14 mouse cellular contexts compared by ENCODE assay signal in the genomic region with DNA sequence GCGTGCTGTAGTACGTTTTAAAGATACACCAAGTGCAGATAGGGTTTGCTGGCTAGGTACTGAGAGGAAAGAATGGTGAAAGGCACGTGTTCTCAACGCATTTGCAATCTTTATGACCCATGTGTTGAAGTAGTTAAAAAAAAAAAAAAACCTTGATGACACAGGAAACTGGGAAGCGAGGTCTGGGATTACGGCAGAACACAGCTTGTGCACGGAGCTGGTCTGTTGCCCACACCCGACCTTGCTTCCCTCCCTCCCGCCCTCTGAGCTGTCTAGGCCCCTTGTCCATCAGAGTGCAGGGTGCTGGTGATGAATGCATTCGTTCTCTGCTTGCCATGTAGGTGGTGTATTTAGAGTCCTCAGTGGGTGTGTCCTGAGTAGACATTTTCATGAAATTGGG. TPM values are rescaled to one million over a fixed set of nuclear protein-coding genes. Genes with fewer than 3 reads are reported as not detected.
DNase-seq lines count a peak whose midpoint lies in the region; ATAC-seq and TF ChIP-seq lines count a peak whose summit lies in the region.
"Had no signal": no experiment of that assay in that cellular context is flagged by ENCODE, and none has a peak within 500 bp of the region (broad histone marks: within the 10 kb centered on the region; RNA-seq: fewer than 3 reads in every experiment).

No protein-coding gene starts in this region.

- no peak overlapping the region for H3K4me3 ChIP-seq in heart, embryonic 16.5 days (ENCODE audit: low read length)
- H3K4me3 ChIP-seq in lung, postnatal 0 days (ENCODE audit: low read depth, low read length): no peak overlapping the region
- H3K4me3 ChIP-seq: forebrain, embryonic 15.5 days; hindbrain, embryonic 10.5 days; midbrain, embryonic 13.5 days had no signal

- peaks cover 24% of the 10 kb centered on the region for H3K4me1 ChIP-seq in heart, embryonic 16.5 days (ENCODE audit: control insufficient read depth, insufficient read depth, low read length)
- peaks cover 3% of the 10 kb centered on the region; the same call in 1 of the 2 replicates for H3K4me1 ChIP-seq in lung, postnatal 0 days (ENCODE audit: insufficient read depth, low read depth, low read length)

- WGBS in heart, embryonic 16.5 days: 15% methylated on average over 10 of the region's 10 CpGs
- WGBS in lung, postnatal 0 days: 13% methylated on average over 10 of the region's 10 CpGs

- H3K9me3 ChIP-seq in heart, embryonic 16.5 days (replicated peaks; ENCODE audit: control insufficient read depth, low read length): no peaks in the 10 kb centered on the region
- H3K9me3 ChIP-seq in lung, postnatal 0 days (ENCODE audit: low read length): no peaks in the 10 kb centered on the region
- H3K9me3 ChIP-seq: forebrain, embryonic 15.5 days; hindbrain, embryonic 10.5 days; midbrain, embryonic 13.5 days had no signal

- DNase-seq in adrenal gland, postnatal 14 days: peak; percentile 64
- DNase-seq in adrenal gland, adult 18-20 months (ENCODE audit: low spot score in 2 of 2): no peak
- DNase-seq in heart, postnatal 14 days: no peak
- DNase-seq in lung, postnatal 0 days (ENCODE audit: low spot score): peak; percentile 30
- DNase-seq in lung, postnatal 10 days: no peak
- DNase-seq in embryo, embryonic 9.5 days (ENCODE audit: extremely low spot score): no peak
- no peak for DNase-seq in gastrocnemius, postnatal 36 days

- no peak for TF ChIP-seq EP300 in lung, postnatal 0 days (IDR thresholded peaks at IDR 0.05)

- H3K9ac ChIP-seq in heart, embryonic 16.5 days (ENCODE audit: low read length): no peak overlapping the region
- H3K9ac ChIP-seq in lung, postnatal 0 days (replicated peaks; ENCODE audit: low read depth): no peak overlapping the region
- H3K9ac ChIP-seq: forebrain, embryonic 15.5 days; liver, embryonic 14.5 days; midbrain, embryonic 13.5 days had no signal

- no peak for ATAC-seq in heart, embryonic 16.5 days (replicated peaks; ENCODE audit: extremely low read depth, insufficient read depth, low FRiP score)
- no peak for ATAC-seq in lung, postnatal 0 days
- ATAC-seq: forebrain, embryonic 15.5 days; inflammation-experienced regulatory T-cells, adult 6 months; midbrain, embryonic 13.5 days had no signal

- no peaks in the 10 kb centered on the region for H3K27me3 ChIP-seq in heart, embryonic 16.5 days (ENCODE audit: control insufficient read depth, insufficient read depth, low read length)
- H3K27me3 ChIP-seq in lung, postnatal 0 days (replicated peaks; ENCODE audit: insufficient read depth, low read length): no peaks in the 10 kb centered on the region
- H3K27me3 ChIP-seq: forebrain, embryonic 15.5 days had no signal

- TF ChIP-seq CTCF in lung, postnatal 0 days (IDR thresholded peaks at IDR 0.05): no peak

- intact Hi-C loops in heart, postnatal 14 days (cut with DNase I): loop anchor here (1.0 kb wide), 1 partner anchor 422 kb away; no protein-coding TSS in a partner anchor
- intact Hi-C loops in gastrocnemius, postnatal 36 days (cut with DNase I): loop anchor here (1.0 to 2.0 kb wide), 2 partner anchors 423 to 455 kb away; no protein-coding TSS in a partner anchor

- 0 out of 2 replicates have a peak overlapping the region, but pooled peaks have one; percentile 1 for H3K4me2 ChIP-seq in heart, embryonic 16.5 days (ENCODE audit: low read depth, low read length)
- no peak overlapping the region for H3K4me2 ChIP-seq in lung, postnatal 0 days (replicated peaks; ENCODE audit: low read depth, low read length)
- H3K4me2 ChIP-seq: forebrain, embryonic 15.5 days; midbrain, embryonic 13.5 days had no signal

- H3K27ac ChIP-seq in heart, embryonic 16.5 days (ENCODE audit: low read length): no peak overlapping the region; the same call in 1 of the 2 replicates
- no peak overlapping the region for H3K27ac ChIP-seq in lung, postnatal 0 days (ENCODE audit: low read length)
- H3K27ac ChIP-seq: forebrain, embryonic 15.5 days; hindbrain, embryonic 10.5 days; liver, embryonic 14.5 days; macrophage; midbrain, embryonic 13.5 days had no signal

- H3K36me3 ChIP-seq in heart, embryonic 16.5 days (ENCODE audit: control insufficient read depth, insufficient read depth): no peaks in the 10 kb centered on the region
- H3K36me3 ChIP-seq in lung, postnatal 0 days (ENCODE audit: insufficient read depth, low read length): no peaks in the 10 kb centered on the region
- H3K36me3 ChIP-seq: midbrain, embryonic 13.5 days had no signal

RNA-seq across cellular contexts. Expression of a gene that starts 2.4 kb away (rescaled TPM):
- 50.8 and 76.7 TPM in 2 replicates for total RNA-seq in adrenal gland, postnatal 14 days (2021)
- total RNA-seq in adrenal gland, adult 18-20 months (2021): 10 to 100 TPM; 47.8 to 82.2 TPM
- 27.4 and 27.6 TPM in 2 replicates for polyA plus RNA-seq in heart, embryonic 16.5 days (2015; fragmentation: Nextera tagmentation; extraction: Ambion mirVana)
- 10 to 100 TPM; 20.3 to 22.3 TPM for total RNA-seq in heart, postnatal 14 days (2021)
- polyA plus RNA-seq in lung, postnatal 0 days (2015; fragmentation: Nextera tagmentation; extraction: Ambion mirVana): 97.0 and 100.0 TPM in 2 replicates
- 1 to 10 TPM; 3.3 to 3.4 TPM for total RNA-seq in gastrocnemius, postnatal 36 days (2021)

RNA-seq across cellular contexts. Expression of a gene that starts 30.7 kb away (rescaled TPM):
- 153 and 160 TPM in 2 replicates for total RNA-seq in adrenal gland, postnatal 14 days (2021)
- total RNA-seq in adrenal gland, adult 18-20 months (2021): 100 to 1,000 TPM; 124 to 136 TPM
- 104 and 115 TPM in 2 replicates for polyA plus RNA-seq in heart, embryonic 16.5 days (2015; fragmentation: Nextera tagmentation; extraction: Ambion mirVana)
- 10 to 100 TPM; 59.7 to 65.9 TPM for total RNA-seq in heart, postnatal 14 days (2021)
- polyA plus RNA-seq in lung, postnatal 0 days (2015; fragmentation: Nextera tagmentation; extraction: Ambion mirVana): 127 and 133 TPM in 2 replicates
- total RNA-seq in gastrocnemius, postnatal 36 days (2021): 10 to 100 TPM; 47.7 to 54.7 TPM

Comparison
In these comparisons a context has a peak if more than half of its experiments do, and no peak if none do; other contexts are left out.
1. DNase-seq: peak in adrenal gland, postnatal 14 days (single experiment) and lung, postnatal 0 days (single experiment); none in adrenal gland, adult 18-20 months (0 of 2), heart, postnatal 14 days (0 of 2), lung, postnatal 10 days (single experiment), embryo, embryonic 9.5 days (single experiment) and gastrocnemius, postnatal 36 days (0 of 2).
2. RNA of a gene that starts 2.4 kb away (total RNA-seq): 47.8 to 82.2 TPM in adrenal gland, adult 18-20 months, 50.8 to 76.7 TPM in adrenal gland, postnatal 14 days and 20.3 to 22.3 TPM in heart, postnatal 14 days; 3.3 to 3.4 TPM in gastrocnemius, postnatal 36 days; every median in the first group is over 4 times any median in the second.